Mouse (Mus musculus): ENCODE measurements at regions not wholly inside any gene's neighbourhood (a gene's known extent, or its start where the extent isn't known, plus 50 kb on each side); places are given as distances from the start of the nearest gene placed in this dataset.
"Not testable (repeated sequence)": the region's sequence is repeated elsewhere in the genome, so short reads cannot be mapped to it uniquely, and the experiment has no call there.

DNA sequence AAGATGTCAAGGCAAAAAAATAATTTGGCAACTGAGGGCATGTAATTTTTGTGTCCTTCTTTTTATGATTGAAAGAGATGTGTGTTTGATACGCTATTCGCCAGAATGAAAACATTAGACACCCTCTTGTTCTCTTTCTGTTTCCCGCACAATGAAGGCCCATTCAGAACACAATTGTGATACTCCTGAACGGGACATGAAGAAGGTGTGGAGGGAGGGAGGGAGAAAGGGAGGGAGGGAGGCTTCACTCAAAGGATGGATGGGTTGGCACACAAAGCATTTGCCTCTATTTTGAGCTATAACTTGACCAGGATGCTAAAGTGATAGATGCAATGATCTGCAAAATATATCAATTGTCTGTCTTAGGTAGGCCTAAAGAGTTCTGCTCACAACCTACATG, 132.0 kb upstream of the Kiz start:
- no peak for DNase-seq (ENCODE audit: low spot score in 2 of 2)

DNA sequence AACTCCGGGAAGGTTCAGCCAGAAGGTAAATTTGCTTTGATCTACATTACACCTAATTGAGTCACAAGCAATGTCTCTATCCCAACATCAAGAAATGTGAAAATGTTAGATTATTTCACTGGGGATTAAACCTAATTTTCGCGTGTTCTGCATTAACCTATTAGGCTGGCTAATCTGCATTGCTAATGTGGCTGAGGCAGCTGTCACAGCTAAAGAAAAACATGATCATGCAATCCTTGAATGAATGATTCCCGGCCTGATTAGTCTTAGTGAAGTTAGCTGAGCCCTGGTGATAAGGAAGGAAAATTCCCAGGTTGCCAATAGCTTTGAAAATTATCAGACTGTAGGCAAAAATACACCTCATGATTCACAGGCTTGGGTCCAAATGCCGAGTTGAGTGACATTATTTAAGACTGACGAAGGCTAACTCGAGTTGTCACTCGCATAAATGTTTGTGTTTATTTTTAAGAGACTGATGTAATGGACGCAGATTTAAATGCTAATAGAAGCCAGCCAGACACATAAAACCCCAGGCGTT, 131.5 kb upstream of the Kiz start:
- no peak for DNase-seq (ENCODE audit: low spot score in 2 of 2)

GRCm38 (mm10) chr2:146724924-146725555, 130.6 kb upstream of the Kiz start:
- DNase-seq (ENCODE audit: low spot score in 2 of 2): no peak

- no peak for DNase-seq (ENCODE audit: low spot score in 2 of 2)
Measured at GRCm38 (mm10) chr2:146728693-146729092, 127.0 kb upstream of the Kiz start.

GRCm38 (mm10) chr2:146731081-146731480, 124.6 kb upstream of the Kiz start:
- DNase-seq (ENCODE audit: low spot score in 2 of 2): no peak

DNA sequence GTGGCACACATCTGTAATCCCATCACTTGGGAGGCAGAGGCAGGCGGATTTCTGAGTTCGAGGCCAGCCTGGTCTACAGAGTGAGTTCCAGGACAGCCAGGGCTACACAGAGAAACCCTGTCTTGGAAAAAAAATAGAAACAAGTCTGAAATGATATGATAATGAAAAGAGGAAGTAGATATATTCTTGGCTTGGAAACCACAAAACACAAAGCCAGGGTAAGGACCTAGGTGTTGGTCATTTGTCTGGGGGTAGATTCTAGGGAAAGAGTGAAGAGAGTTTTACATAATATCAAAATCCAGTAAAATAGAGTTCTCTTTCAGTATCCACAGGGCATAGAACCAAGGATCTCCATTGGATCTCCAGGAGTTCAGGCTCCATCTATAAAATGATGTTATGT, 122.8 kb upstream of the Kiz start:
- not testable (repeated sequence) for DNase-seq (ENCODE audit: low spot score in 2 of 2)

GRCm38 (mm10) chr2:146744396-146744795, 111.3 kb upstream of the Kiz start:
- no peak for DNase-seq (ENCODE audit: low spot score in 2 of 2)

DNA sequence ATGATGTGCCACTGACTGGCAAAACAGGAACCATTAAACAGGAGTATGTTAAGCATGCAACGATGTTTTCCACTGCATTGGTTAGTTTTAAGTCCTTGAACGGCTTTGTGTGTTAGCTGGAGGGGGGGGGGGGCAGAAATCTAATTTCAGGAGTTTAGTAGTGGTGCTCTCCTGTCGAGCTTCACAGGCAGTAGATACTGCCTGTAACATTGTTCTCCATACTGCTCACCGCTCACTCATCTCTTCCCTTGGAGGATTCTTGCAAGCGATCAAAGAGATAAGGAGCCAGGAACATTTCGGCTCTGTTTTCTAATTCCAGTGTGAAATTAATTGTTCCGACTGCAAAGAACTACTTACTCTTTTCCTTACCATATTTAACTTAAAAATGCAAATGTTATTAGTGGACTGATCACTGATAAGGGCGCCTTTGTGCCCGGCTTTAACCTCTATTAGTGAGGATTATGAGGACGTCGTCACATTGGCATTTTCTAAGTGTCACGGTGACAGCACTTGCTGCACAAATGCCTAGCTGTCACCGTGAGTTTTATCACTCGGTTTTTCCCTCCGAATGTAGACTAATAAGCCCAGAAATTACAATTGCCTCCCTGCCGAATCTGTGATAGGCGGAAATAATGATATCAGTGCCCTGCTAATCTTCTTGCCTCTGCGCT, 110.5 kb upstream of the Kiz start:
- DNase-seq (ENCODE audit: low spot score in 2 of 2): no peak

- peak; percentile 39 to 43 for DNase-seq (ENCODE audit: low spot score in 2 of 2)
Measured at GRCm38 (mm10) chr2:146745683-146746047, 110.0 kb upstream of the Kiz start.

GRCm38 (mm10) chr2:146753988-146754387, 101.7 kb upstream of the Kiz start:
- no peak for DNase-seq (ENCODE audit: low spot score in 2 of 2)

GRCm38 (mm10) chr2:146763522-146764144, 92.0 kb upstream of the Kiz start:
- no peak for DNase-seq (ENCODE audit: low spot score in 2 of 2)

GRCm38 (mm10) chr2:146764313-146765255, 91.1 kb upstream of the Kiz start:
- DNase-seq (ENCODE audit: low spot score in 2 of 2): no peak

- DNase-seq (ENCODE audit: low spot score in 2 of 2): no peak
Measured at GRCm38 (mm10) chr2:146774876-146775275, 80.8 kb upstream of the Kiz start.

GRCm38 (mm10) chr2:146787132-146787810, 68.4 kb upstream of the Kiz start:
- DNase-seq (ENCODE audit: low spot score in 2 of 2): no peak

- DNase-seq (ENCODE audit: low spot score in 2 of 2): no peak
Measured at GRCm38 (mm10) chr2:146787811-146788455, 67.7 kb upstream of the Kiz start.

GRCm38 (mm10) chr2:146792844-146793420, 62.7 kb upstream of the Kiz start:
- DNase-seq (ENCODE audit: low spot score in 2 of 2): no peak

DNA sequence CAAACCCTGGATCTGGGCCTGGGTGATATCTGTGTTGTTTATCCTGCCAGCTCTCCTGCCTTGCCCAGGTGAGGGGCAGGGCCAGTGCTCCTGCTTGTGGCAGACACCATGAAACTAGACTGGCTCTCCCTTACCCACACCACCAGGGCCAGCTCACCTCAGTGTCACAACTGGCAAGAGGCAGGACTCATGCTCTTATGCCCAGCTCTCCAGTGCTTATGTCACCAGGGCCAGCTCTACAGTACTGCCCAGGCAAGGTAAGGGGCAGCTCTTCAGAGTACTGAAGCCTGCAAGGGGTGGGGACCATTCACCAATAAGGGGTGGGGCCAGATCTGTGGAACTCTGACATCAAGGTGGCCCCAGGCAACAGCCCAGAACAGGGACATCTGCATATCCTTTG, 52.7 kb upstream of the Kiz start:
- no peak for DNase-seq (ENCODE audit: low spot score in 2 of 2)
